Mouse (Mus musculus) neural tube, embryonic 11.5 days (tissue): ENCODE data around the gene Rictor. TPM values are rescaled to one million over a fixed set of nuclear protein-coding genes. Genes with fewer than 3 reads are reported as not detected.

ENCODE experiments used
- ATAC-seq: fragments of 200-750 bp; cut with Nextera tagmentation; 2 replicates; pipeline ENCODE4 v1.8.0; 2017; ENCODE audit warnings: moderate number of reproducible peaks, mild to moderate bottlenecking, moderate TSS enrichment, moderate library complexity; ENCODE audit not compliant: insufficient read depth, low FRiP score, low TSS enrichment
- DNase-seq: peaks from one replicate; pipeline ENCODE4 v3.0.0-alpha.2; 2015; ENCODE audit warnings: low spot score
- H3K27ac ChIP-seq: fragments of 300-500 bp; sonication (generic); 2 replicates; pipeline ENCODE4 v1.5.1; 2014; ENCODE audit warnings: low read depth, mild to moderate bottlenecking, low read length
- H3K27me3 ChIP-seq: fragments of 300-500 bp; sonication (generic); 2 replicates; pipeline ENCODE4 v1.6.1; 2014; ENCODE audit warnings: mild to moderate bottlenecking, low read length, mixed read lengths; ENCODE audit not compliant: control insufficient read depth, insufficient read depth
- H3K36me3 ChIP-seq: fragments of 300-500 bp; sonication (generic); 2 replicates; pipeline ENCODE4 v1.6.1; 2014; ENCODE audit warnings: mild to moderate bottlenecking, low read length, moderate library complexity, mixed read lengths; ENCODE audit not compliant: control insufficient read depth, insufficient read depth
- H3K4me1 ChIP-seq: fragments of 300-500 bp; sonication (generic); 2 replicates; pipeline ENCODE4 v1.6.1; 2014; ENCODE audit warnings: low read length, mixed read lengths; ENCODE audit not compliant: control insufficient read depth, insufficient read depth
- H3K4me2 ChIP-seq: fragments of 300-500 bp; sonication (generic); 2 replicates; pipeline ENCODE4 v1.6.1; 2014; ENCODE audit warnings: low read depth, mild to moderate bottlenecking, moderate library complexity
- H3K4me3 ChIP-seq: fragments of 300-500 bp; sonication (generic); 2 replicates; pipeline ENCODE4 v1.5.1; 2014; ENCODE audit warnings: low read depth, low read length
- H3K9ac ChIP-seq: fragments of 300-500 bp; sonication (generic); 2 replicates; pipeline ENCODE4 v1.6.1; 2014; ENCODE audit warnings: mild to moderate bottlenecking, low read length
- H3K9me3 ChIP-seq: fragments of 300-500 bp; sonication (generic); 2 replicates; pipeline ENCODE4 v1.6.1; 2016; ENCODE audit warnings: low read length; ENCODE audit not compliant: control insufficient read depth
- WGBS: fragments of 180-500 bp; shearing (Covaris S2); extraction: QIAGEN DNeasy Blood & Tissue Kit; methylation state at CpG from one replicate; pipeline ENCODE4 v1.1.7; 2014; 5-methylcytosine and 5-hydroxymethylcytosine counted together
- polyA plus RNA-seq: library from polyadenylated mRNA; unstranded; fragments of >200 nt; fragmentation: Nextera tagmentation; extraction: Ambion mirVana; gene quantifications from 2 replicates; pipeline ENCODE4 v1.2.1, GENCODE M21; 2014

The Rictor gene
- polyA plus RNA-seq, 1 experiment from 2014 or later: 53.3 TPM

- peak overlapping the region; percentile 92 for H3K9ac ChIP-seq
- ATAC-seq: peak; percentile 66
- under 1% methylated on average over 48 of the region's 89 CpGs for WGBS
- no peaks in the 10 kb centered on the region for H3K9me3 ChIP-seq
- peak; percentile 55 for DNase-seq
- H3K27me3 ChIP-seq: no peaks in the 10 kb centered on the region
- H3K4me3 ChIP-seq: peak overlapping the region; percentile 94
- H3K27ac ChIP-seq: peak overlapping the region; percentile 96
- peak overlapping the region; percentile 81 for H3K4me2 ChIP-seq
- peaks cover 8% of the 10 kb centered on the region; the same call in 1 of the 2 replicates for H3K4me1 ChIP-seq
- H3K36me3 ChIP-seq: no peaks in the 10 kb centered on the region
Observed at GRCm38 (mm10) chr15:6708526-6709441, 605 bp downstream of the Rictor start.

- WGBS: 22% methylated on average over 8 of the region's 8 CpGs
- Histone ChIP-seq H3K4me2 (peak overlapping the region; percentile 81), H3K36me3 (no peaks in the 10 kb centered on the region), H3K4me1 (peaks cover 8% of the 10 kb centered on the region; the same call in 1 of the 2 replicates), H3K9ac (peak overlapping the region; percentile 92), H3K27ac (no peak overlapping the region), H3K9me3 (no peaks in the 10 kb centered on the region), H3K27me3 (no peaks in the 10 kb centered on the region), H3K4me3 (peak overlapping the region; percentile 94)
- no peak for ATAC-seq
- DNase-seq: no peak
Observed at GRCm38 (mm10) chr15:6709618-6710017, 1.4 kb downstream of the Rictor start.

- H3K9ac ChIP-seq: no peak overlapping the region
- H3K4me2 ChIP-seq: peak overlapping the region; percentile 0; the same call in 1 of the 2 replicates
- no peak overlapping the region for H3K4me3 ChIP-seq
Observed at GRCm38 (mm10) chr15:6710341-6710740, 2.2 kb downstream of the Rictor start.

DNA sequence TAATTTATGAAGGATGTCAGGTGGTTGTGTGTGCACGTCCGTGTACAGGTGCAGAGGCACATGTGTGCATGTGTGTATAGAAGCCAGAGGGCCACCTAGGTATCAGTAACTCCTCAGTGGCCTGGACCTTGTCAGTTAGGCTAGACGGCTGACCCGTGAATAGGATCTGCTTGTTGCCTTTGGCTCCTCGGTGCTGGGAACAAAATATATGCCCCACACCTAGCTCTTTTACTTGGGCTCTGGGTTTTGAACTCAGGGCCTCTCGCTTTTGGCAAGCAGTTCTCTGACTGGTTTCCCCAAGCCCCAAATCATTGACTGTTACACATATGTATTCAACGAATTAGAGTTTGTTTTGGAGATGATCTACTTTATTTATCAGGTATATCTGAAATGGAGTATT lies 3.0 kb downstream of the Rictor start:
- Histone ChIP-seq H3K36me3 (no peaks in the 10 kb centered on the region), H3K4me1 (peaks cover 8% of the 10 kb centered on the region; the same call in 1 of the 2 replicates), H3K9me3 (no peaks in the 10 kb centered on the region), H3K4me2 (no peak overlapping the region), H3K4me3 (no peak overlapping the region), H3K27me3 (no peaks in the 10 kb centered on the region), H3K27ac (no peak overlapping the region), H3K9ac (no peak overlapping the region)
- DNase-seq: no peak
- ATAC-seq: no peak
- 88% methylated on average over 7 of the region's 7 CpGs for WGBS

More at GRCm38 (mm10) chr15:6710341-6710740, 2.2 kb downstream of the Rictor start:
- ATAC-seq (no peak), DNase-seq (no peak)
- Histone ChIP-seq H3K36me3 (no peaks in the 10 kb centered on the region), H3K27me3 (no peaks in the 10 kb centered on the region), H3K4me1 (peaks cover 8% of the 10 kb centered on the region; the same call in 1 of the 2 replicates), H3K9me3 (no peaks in the 10 kb centered on the region), H3K27ac (no peak overlapping the region)
- WGBS: 76% methylated on average over 7 of the region's 7 CpGs

DNA sequence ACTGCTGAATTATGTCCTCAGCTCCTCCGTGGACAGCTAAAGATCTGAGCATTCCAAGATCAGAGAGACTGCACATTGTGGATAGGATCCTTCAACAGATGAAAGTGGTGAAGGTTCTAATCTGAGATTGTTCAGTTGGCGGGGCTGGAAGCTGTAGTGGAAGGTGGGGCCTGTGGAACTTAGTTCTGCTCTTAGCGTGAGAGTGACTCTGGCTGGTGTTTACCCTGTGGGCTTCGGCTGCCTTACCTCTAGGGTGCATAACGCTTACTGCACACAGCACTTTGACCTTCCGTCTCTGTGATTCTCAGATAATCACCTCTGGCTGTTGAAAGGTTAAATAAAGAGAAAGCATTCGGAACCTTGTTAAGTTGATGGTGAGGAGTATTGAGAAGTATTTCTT lies 6.6 kb downstream of the Rictor start:
- Histone ChIP-seq H3K36me3 (no peaks in the 10 kb centered on the region), H3K27me3 (no peaks in the 10 kb centered on the region), H3K9ac (no peak overlapping the region), H3K9me3 (peaks cover 3% of the 10 kb centered on the region; the same call in 1 of the 2 replicates), H3K27ac (no peak overlapping the region), H3K4me1 (0 out of 2 replicates have a peak, but pooled peaks cover 2% of the 10 kb centered on the region), H3K4me2 (no peak overlapping the region), H3K4me3 (no peak overlapping the region)
- DNase-seq (no peak), ATAC-seq (no peak)
- 58% methylated on average over 7 of the region's 7 CpGs for WGBS

DNA sequence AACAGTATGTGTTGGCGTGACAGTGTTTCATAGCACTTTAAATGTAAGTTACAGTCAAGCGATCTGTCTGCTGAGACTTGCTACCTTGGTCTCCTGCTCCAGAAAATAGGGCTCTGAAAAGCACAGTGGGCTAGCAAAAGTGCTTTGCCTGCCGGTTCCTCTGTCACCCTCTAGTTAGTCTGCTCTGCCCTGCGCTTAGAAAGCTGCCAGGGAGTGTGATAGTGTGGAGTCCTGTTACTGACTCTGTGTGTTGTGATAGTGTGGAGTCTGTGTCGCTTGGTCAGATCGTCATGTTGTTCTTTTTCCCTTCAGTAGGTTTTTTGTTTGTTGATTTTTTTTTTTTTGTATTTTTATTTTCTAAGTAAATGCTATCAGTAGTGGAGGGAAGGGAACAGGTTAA lies 7.1 kb downstream of the Rictor start:
- H3K27me3 ChIP-seq: no peaks in the 10 kb centered on the region
- DNase-seq (no peak), ATAC-seq (no peak)
- no peak overlapping the region for H3K4me3 ChIP-seq
- H3K27ac ChIP-seq: no peak overlapping the region
- no peak overlapping the region for H3K4me2 ChIP-seq
- H3K36me3 ChIP-seq: no peaks in the 10 kb centered on the region
- H3K9me3 ChIP-seq: peaks cover 3% of the 10 kb centered on the region; the same call in 1 of the 2 replicates
- 0 out of 2 replicates have a peak, but pooled peaks cover 2% of the 10 kb centered on the region for H3K4me1 ChIP-seq
- WGBS: 78% methylated on average over 6 of the region's 6 CpGs
- no peak overlapping the region for H3K9ac ChIP-seq

DNA sequence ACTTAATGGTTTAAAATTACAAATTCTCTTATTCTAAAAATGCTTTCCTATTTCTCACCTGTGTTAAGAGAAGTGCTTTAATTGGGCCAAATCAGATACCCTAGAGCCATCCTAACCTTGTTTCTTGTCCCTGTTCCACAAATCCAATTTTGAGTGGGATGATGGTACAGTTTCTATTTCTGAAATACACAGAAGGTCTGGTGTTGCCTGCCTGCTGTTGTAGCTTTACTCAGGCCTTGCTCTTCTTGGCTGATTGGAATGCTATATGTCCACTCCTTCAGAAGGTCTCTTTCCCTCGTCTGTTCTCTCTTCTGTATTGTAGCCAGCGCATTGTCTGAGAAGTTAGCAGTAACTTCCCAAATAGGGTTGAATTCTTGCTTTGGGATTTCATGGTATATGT lies 13.2 kb downstream of the Rictor start:
- H3K4me2 ChIP-seq: no peak overlapping the region
- no peaks in the 10 kb centered on the region for H3K4me1 ChIP-seq
- ATAC-seq (no peak), DNase-seq (no peak)
- H3K4me3 ChIP-seq: no peak overlapping the region
- WGBS: 92% methylated on average over 2 of the region's 2 CpGs
- peaks cover 3% of the 10 kb centered on the region; the same call in 1 of the 2 replicates for H3K9me3 ChIP-seq
- H3K27ac ChIP-seq: no peak overlapping the region
- H3K27me3 ChIP-seq: no peaks in the 10 kb centered on the region
- no peak overlapping the region for H3K9ac ChIP-seq
- H3K36me3 ChIP-seq: no peaks in the 10 kb centered on the region

DNA sequence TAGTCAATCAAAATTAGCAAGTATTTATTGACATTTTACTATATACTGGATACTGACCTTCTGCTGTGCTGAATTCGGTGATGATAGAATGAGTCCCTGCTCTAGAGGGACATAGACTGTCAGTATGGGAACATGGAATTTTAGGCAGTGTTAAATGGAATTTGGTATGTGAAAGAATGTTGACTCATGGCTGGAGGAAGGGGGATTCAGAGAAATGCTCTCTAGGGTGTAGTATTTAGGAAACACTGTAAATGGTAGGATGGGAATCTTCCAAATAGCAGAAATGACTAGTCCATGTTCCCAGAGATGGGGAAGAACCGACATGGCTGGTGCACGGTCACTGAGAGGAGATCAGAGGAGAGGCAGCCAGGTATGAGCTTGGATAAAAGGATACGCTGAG lies 13.6 kb downstream of the Rictor start:
- Histone ChIP-seq H3K27ac (no peak overlapping the region), H3K27me3 (no peaks in the 10 kb centered on the region), H3K4me1 (no peaks in the 10 kb centered on the region), H3K4me3 (no peak overlapping the region), H3K36me3 (no peaks in the 10 kb centered on the region), H3K9me3 (peaks cover 3% of the 10 kb centered on the region; the same call in 1 of the 2 replicates), H3K9ac (no peak overlapping the region), H3K4me2 (no peak overlapping the region)
- ATAC-seq (no peak), DNase-seq (no peak)
- 93% methylated on average over 4 of the region's 4 CpGs for whole genome bisulfite sequencing
